Mouse (Mus musculus) spleen, postnatal 4 days (tissue): ENCODE results near the gene Dnase1l2.
"Not testable (repeated sequence)": the region's sequence is repeated elsewhere in the genome, so short reads cannot be mapped to it uniquely, and the experiment has no call there.

Experiments
- DNase-seq, 2 experiments: peaks; one replicate each; pipeline ENCODE4 v3.0.0; 2022; ENCODE audit warnings: low spot score in 2 of 2

Gene Dnase1l2

GRCm38 (mm10) chr17:24472512-24472911, 29.6 kb upstream of the Dnase1l2 start:
- no peak for DNase-seq

GRCm38 (mm10) chr17:24470701-24471527, 28.0 kb upstream of the Dnase1l2 start:
- peak; percentile 50 to 84 for DNase-seq

- peak; percentile 98 to 99 for DNase-seq
Measured at GRCm38 (mm10) chr17:24469910-24470602, 27.2 kb upstream of the Dnase1l2 start, which contains the start of the genes E4f1 and Pgp. Gene E4f1, minus strand, starts transcription at chr17:24470313. Gene Pgp, plus strand, starts transcription at chr17:24470392.

GRCm38 (mm10) chr17:24469336-24469909, 26.5 kb upstream of the Dnase1l2 start:
- DNase-seq = no peak

- DNase-seq = no peak
Measured at GRCm38 (mm10) chr17:24468636-24469246, 25.8 kb upstream of the Dnase1l2 start.

- DNase-seq = no peak
Measured at GRCm38 (mm10) chr17:24463374-24464133, 20.6 kb upstream of the Dnase1l2 start.

- no peak for DNase-seq
Measured at GRCm38 (mm10) chr17:24462932-24463331, 20.0 kb upstream of the Dnase1l2 start.

- peak in 1 of 2 experiments; percentile 62 for DNase-seq
Measured at GRCm38 (mm10) chr17:24461580-24461979, 18.7 kb upstream of the Dnase1l2 start.

- DNase-seq = not testable (repeated sequence)
Measured at GRCm38 (mm10) chr17:24455523-24456206, 12.8 kb upstream of the Dnase1l2 start.

- DNase-seq = peak; percentile 100
Measured at GRCm38 (mm10) chr17:24454756-24455522, 12.0 kb upstream of the Dnase1l2 start.

- no peak for DNase-seq
Measured at GRCm38 (mm10) chr17:24454218-24454755, 11.4 kb upstream of the Dnase1l2 start.

GRCm38 (mm10) chr17:24453372-24453771, 10.5 kb upstream of the Dnase1l2 start:
- no peak for DNase-seq

- DNase-seq = no peak
Measured at GRCm38 (mm10) chr17:24451220-24451619, 8.3 kb upstream of the Dnase1l2 start.

- no peak for DNase-seq
Measured at GRCm38 (mm10) chr17:24449507-24449906, 6.6 kb upstream of the Dnase1l2 start.

GRCm38 (mm10) chr17:24446590-24446989, 3.7 kb upstream of the Dnase1l2 start:
- no peak for DNase-seq

GRCm38 (mm10) chr17:24443409-24443808, 504 bp upstream of the Dnase1l2 start:
- no peak for DNase-seq

GRCm38 (mm10) chr17:24442107-24442506, 798 bp downstream of the Dnase1l2 start:
- no peak for DNase-seq

- no peak for DNase-seq
Measured at GRCm38 (mm10) chr17:24441148-24441547, 1.8 kb downstream of the Dnase1l2 start.

- DNase-seq = no peak
Measured at GRCm38 (mm10) chr17:24440377-24440776, 2.5 kb downstream of the Dnase1l2 start.

- DNase-seq = peak; percentile 39 to 68
Measured at GRCm38 (mm10) chr17:24437016-24437415, 5.9 kb downstream of the Dnase1l2 start.
